Comparison of ENCODE assay signal across 8 mouse cellular contexts in the genomic region with DNA sequence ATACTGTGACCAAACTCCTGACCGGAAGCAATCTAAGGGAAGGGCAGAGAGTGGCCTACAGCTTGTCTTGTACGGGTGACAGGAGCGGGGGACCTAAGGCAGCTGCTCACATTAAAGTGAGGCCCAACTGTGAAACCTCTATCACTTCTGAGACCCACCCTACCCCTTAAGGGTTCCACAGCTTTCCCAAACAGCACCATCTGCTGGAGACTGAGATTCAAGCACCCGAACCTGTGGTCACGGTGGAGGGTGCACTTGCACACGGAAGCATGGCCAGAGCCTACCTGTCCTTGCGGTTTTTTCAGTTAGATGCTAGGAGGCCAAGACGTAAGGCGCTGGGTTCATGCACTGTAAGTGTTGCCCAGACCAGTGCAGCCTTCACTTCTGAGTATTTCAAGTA. TPM values are rescaled to one million over a fixed set of nuclear protein-coding genes. Genes with fewer than 3 reads are reported as not detected.
DNase-seq lines count a peak whose midpoint lies in the region; ATAC-seq and TF ChIP-seq lines count a peak whose summit lies in the region.

No protein-coding gene starts in this region.

- H3K27me3 ChIP-seq in cerebellum, adult 2 months (ENCODE audit: control insufficient read depth, insufficient read depth, low read length) = no peaks in the 10 kb centered on the region
- no peaks in the 10 kb centered on the region for H3K27me3 ChIP-seq in Patski

- H3K4me1 ChIP-seq in cerebellum, adult 2 months (ENCODE audit: control insufficient read depth, insufficient read depth, low read length) = peaks cover 11% of the 10 kb centered on the region

- WGBS in cerebellum, adult 2 months = 77% methylated on average over 9 of the region's 9 CpGs

- peak in 1 of 2 experiments; percentile 45 for DNase-seq in cerebellum, adult 2 months
- DNase-seq in cerebellum, adult 8-10 months = no peak
- peak; percentile 52 to 58 for DNase-seq in layer of hippocampus, postnatal 10 days (ENCODE audit: low spot score in 2 of 2)
- DNase-seq in layer of hippocampus, adult 8-10 months (ENCODE audit: low spot score in 2 of 2) = no peak
- no peak for DNase-seq in Patski (ENCODE audit: low read depth, low spot score)
- peak; percentile 66 for DNase-seq in kidney, postnatal 10 days
- DNase-seq in retina, embryonic 14.5 days (ENCODE audit: low spot score) = peak; percentile 65
- no peak for DNase-seq in right cerebral cortex, postnatal 4 days

- peak; percentile 65 for TF ChIP-seq CTCF in cerebellum, adult 2 months (IDR thresholded peaks at IDR 0.05; ENCODE audit: borderline replicate concordance, insufficient read depth, low read depth, low read length)
- peak; percentile 60 for TF ChIP-seq CTCF in Patski (IDR thresholded peaks at IDR 0.05)

- CTCF ChIA-PET in Patski (lab: Charles Lee) = interaction anchor here (1.0 to 1.3 kb wide), 4 partner anchors 9 to 187 kb away, joined by 3 to 4 read pairs (median 3); no protein-coding TSS in a partner anchor

- no peak for TF ChIP-seq POLR2A in cerebellum, adult 2 months (IDR thresholded peaks at IDR 0.05; ENCODE audit: borderline replicate concordance, insufficient read depth, low read length)

- in situ Hi-C loops in Patski (cut with MboI; ENCODE audit: low pct_unique_long_range_greater_than_20kb) = no loop called here

- POLR2A ChIA-PET in Patski (lab: Charles Lee) = no interaction called here

- no peak overlapping the region for H3K4me3 ChIP-seq in cerebellum, adult 2 months (replicated peaks; ENCODE audit: insufficient read depth, low read depth, low read length)

- H3K27ac ChIP-seq in cerebellum, adult 2 months (ENCODE audit: insufficient read depth, low read length) = no peak overlapping the region

- ATAC-seq in Patski = no peak

RNA-seq across cellular contexts. Expression of gene Mrln, which starts 18.3 kb away (rescaled TPM):
- 13.1 and 16.3 TPM in 2 replicates for polyA plus RNA-seq in cerebellum, adult 2 months (2012; rRNA removed)
- total RNA-seq in layer of hippocampus, postnatal 10 days (2021) = 1 to 10 TPM in 1 of 2 experiments, not detected in 1; 1.6 TPM
- total RNA-seq in layer of hippocampus, adult 8-10 months (2022) = not detected
- not detected for polyA plus RNA-seq in Patski (2021)

RNA-seq across cellular contexts. Expression of gene Slc16a9, which starts 58.8 kb away (rescaled TPM):
- 3.7 and 4.5 TPM in 2 replicates for polyA plus RNA-seq in cerebellum, adult 2 months (2012; rRNA removed)
- total RNA-seq in layer of hippocampus, postnatal 10 days (2021) = 1 to 10 TPM; 3.1 to 3.7 TPM
- total RNA-seq in layer of hippocampus, adult 8-10 months (2022) = 1 to 10 TPM; 1.5 to 3.3 (median 1.9) TPM
- 0.42 TPM for polyA plus RNA-seq in Patski (2021)

Comparison
In these comparisons a context has a peak if more than half of its experiments do, and no peak if none do; other contexts are left out.
1. DNase-seq: peak in layer of hippocampus, postnatal 10 days (2 of 2), kidney, postnatal 10 days (single experiment) and retina, embryonic 14.5 days (single experiment); none in cerebellum, adult 8-10 months (single experiment), layer of hippocampus, adult 8-10 months (0 of 2), Patski (single experiment) and right cerebral cortex, postnatal 4 days (single experiment).